Mouse (Mus musculus) hindbrain, embryonic 10.5 days (tissue): Measurements from ENCODE around the gene Myh10. TPM values are rescaled to one million over a fixed set of nuclear protein-coding genes. Genes with fewer than 3 reads are reported as not detected.

Experiments
- DNase-seq: peaks from one replicate; pipeline ENCODE4 v3.0.0-alpha.2; 2017; ENCODE audit warnings: low spot score
- H3K27ac ChIP-seq: fragments of 300-500 bp; sonication (generic); 2 replicates; pipeline ENCODE4 v1.5.1; 2016; ENCODE audit warnings: mild to moderate bottlenecking, moderate library complexity
- H3K27me3 ChIP-seq: fragments of 300-500 bp; sonication (generic); 2 replicates; pipeline ENCODE4 v1.6.1; 2016; ENCODE audit warnings: mild to moderate bottlenecking; ENCODE audit not compliant: poor library complexity, insufficient read depth, severe bottlenecking
- H3K36me3 ChIP-seq: fragments of 300-500 bp; sonication (generic); 2 replicates; pipeline ENCODE4 v1.6.1; 2016; ENCODE audit warnings: mild to moderate bottlenecking, moderate library complexity
- H3K4me1 ChIP-seq: fragments of 300-500 bp; sonication (generic); replicated peaks from 2 replicates; pipeline ENCODE4 v1.6.1; 2016; ENCODE audit warnings: mild to moderate bottlenecking
- H3K4me3 ChIP-seq: fragments of 300-500 bp; sonication (generic); 2 replicates; pipeline ENCODE4 v1.5.1; 2016; ENCODE audit warnings: mild to moderate bottlenecking, moderate library complexity
- H3K9me3 ChIP-seq: fragments of 300-500 bp; sonication (generic); 2 replicates; pipeline ENCODE4 v1.6.1; 2016; ENCODE audit warnings: mild to moderate bottlenecking, moderate library complexity
- WGBS: fragments of 180-500 bp; shearing (Covaris S2); methylation state at CpG from one replicate; pipeline ENCODE4 v1.1.7; 2016; 5-methylcytosine and 5-hydroxymethylcytosine counted together
- polyA plus RNA-seq: library from polyadenylated mRNA; unstranded; fragments of >200 nt; fragmentation: Nextera tagmentation; extraction: Ambion mirVana; gene quantifications from 2 replicates; pipeline ENCODE4 v1.2.1, GENCODE M21; 2016

Myh10 gene
- polyA plus RNA-seq, 1 experiment from 2014 or later: 111 TPM

DNA sequence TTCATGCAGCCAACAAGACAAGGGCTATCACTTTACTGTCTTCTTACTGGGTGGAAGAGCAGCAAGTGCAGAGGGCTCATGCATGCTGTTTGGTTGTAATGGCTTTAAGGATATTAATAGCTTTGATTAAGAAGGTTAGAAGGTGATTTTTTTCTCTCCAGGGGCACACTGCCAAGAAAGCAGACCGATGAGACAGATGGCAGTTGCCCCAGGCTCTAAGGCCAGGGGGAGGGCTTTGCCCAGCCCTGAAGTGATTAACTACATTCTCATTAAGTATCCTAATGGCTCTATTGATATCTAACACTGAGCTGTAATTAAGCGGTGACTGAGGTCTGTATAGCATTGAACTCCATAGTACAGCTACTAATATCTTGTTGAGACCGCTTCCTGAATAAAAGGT is 73.3 kb downstream of the Myh10 start:
- Histone ChIP-seq H3K27ac (no peak overlapping the region), H3K27me3 (no peaks in the 10 kb centered on the region), H3K36me3 (peaks cover 100% of the 10 kb centered on the region), H3K4me1 (no peaks in the 10 kb centered on the region), H3K9me3 (no peaks in the 10 kb centered on the region), H3K4me3 (no peak overlapping the region)
- WGBS: 85% methylated on average over 3 of the region's 3 CpGs
- no peak for DNase-seq

DNA sequence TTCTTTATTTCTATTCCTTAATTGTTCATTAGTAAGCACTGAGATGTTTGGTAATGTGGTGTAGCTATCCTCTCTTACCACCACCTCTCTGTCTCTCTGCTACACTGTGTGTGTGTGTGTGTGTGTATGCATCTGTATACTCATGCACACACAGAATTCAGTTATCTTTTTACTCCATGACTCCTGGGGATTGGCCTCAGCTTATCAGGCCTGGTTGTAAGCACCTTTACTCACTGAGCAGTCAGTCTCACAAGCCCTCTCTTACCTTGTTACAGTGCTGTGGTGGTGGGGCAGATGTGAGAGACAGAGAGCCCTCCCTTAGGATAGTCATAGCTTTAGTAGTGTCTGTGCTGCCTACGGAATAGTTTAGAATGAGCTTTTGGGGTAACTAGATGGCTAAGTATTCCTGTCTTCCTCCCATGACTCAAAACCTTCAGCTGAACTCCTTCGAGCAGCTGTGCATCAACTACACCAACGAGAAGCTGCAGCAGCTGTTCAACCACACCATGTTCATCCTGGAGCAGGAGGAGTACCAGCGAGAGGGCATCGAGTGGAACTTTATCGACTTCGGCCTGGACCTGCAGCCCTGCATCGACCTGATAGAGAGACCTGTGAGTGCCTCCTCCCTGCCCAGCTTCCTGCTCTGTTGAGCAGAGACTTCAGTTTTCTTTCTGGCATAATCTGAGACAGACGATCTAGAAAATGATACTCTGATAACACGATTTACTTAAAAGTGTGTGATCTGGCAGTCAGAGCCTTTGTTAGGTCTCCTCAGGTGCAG is 76.6 kb downstream of the Myh10 start:
- no peak overlapping the region for H3K27ac ChIP-seq
- peaks cover 100% of the 10 kb centered on the region for H3K36me3 ChIP-seq
- 93% methylated on average over 10 of the region's 10 CpGs for WGBS

DNA sequence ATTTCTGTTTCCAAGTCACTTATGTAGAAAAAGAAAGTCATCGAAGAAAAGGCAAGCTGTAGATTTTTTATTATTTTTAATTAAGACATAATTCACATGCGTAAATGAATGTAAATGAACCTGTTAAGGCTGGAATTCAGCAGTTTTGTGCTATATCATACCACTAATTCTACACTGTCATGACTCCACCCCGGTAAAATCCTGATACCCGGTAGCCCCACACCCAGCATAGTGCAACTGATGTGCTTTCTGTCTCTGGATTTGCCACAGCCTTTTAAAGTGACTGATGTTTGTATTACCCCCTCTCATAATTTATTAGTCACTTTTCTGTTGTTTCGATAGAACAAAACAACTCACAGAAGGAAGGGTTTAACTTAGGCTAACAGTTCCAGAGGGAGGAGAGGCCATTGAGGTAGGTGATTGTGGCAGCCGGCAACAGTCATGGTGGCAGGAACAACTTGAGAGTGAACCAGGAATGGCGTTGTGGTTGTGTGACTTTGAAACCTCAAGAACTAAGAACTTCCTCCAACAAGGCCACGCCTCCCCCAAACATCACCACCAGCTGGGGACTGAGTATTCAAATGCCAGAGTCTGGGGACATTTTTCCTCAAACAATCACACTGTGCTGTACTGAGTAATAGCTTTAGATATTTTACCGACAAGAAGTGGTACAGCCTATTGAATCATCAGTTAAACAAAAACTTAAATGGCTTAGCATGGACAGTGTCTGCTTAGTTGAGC is 78.6 kb downstream of the Myh10 start:
- DNase-seq: no peak
- Histone ChIP-seq H3K27ac (no peak overlapping the region), H3K36me3 (peaks cover 100% of the 10 kb centered on the region), H3K27me3 (no peaks in the 10 kb centered on the region), H3K4me3 (no peak overlapping the region), H3K9me3 (no peaks in the 10 kb centered on the region), H3K4me1 (no peaks in the 10 kb centered on the region)
- 93% methylated on average over 9 of the region's 9 CpGs for whole genome bisulfite sequencing

More for the DNA sequence above, 76.6 kb downstream of the Myh10 start:
- Histone ChIP-seq H3K9me3 (no peaks in the 10 kb centered on the region), H3K27me3 (no peaks in the 10 kb centered on the region), H3K4me1 (no peaks in the 10 kb centered on the region), H3K4me3 (no peak overlapping the region)
- DNase-seq: no peak

- no peak overlapping the region for H3K27ac ChIP-seq
- H3K9me3 ChIP-seq: no peaks in the 10 kb centered on the region
- H3K4me1 ChIP-seq: peaks cover 8% of the 10 kb centered on the region; the same call in 1 of the 2 replicates
- 86% methylated on average over 7 of the region's 7 CpGs for WGBS
- H3K4me3 ChIP-seq: no peak overlapping the region
- DNase-seq: no peak
- no peaks in the 10 kb centered on the region for H3K27me3 ChIP-seq
- H3K36me3 ChIP-seq: peaks cover 100% of the 10 kb centered on the region
Observed at GRCm38 (mm10) chr11:68776147-68776655, 84.8 kb downstream of the Myh10 start.

GRCm38 (mm10) chr11:68777933-68778332 is 86.6 kb downstream of the Myh10 start:
- Histone ChIP-seq H3K36me3 (peaks cover 100% of the 10 kb centered on the region), H3K9me3 (no peaks in the 10 kb centered on the region), H3K4me3 (no peak overlapping the region), H3K27ac (no peak overlapping the region), H3K4me1 (peaks cover 8% of the 10 kb centered on the region; the same call in 1 of the 2 replicates), H3K27me3 (no peaks in the 10 kb centered on the region)
- 87% methylated on average over 11 of the region's 11 CpGs for WGBS
- no peak for DNase-seq

GRCm38 (mm10) chr11:68778855-68779254 is 87.5 kb downstream of the Myh10 start:
- H3K27me3 ChIP-seq: no peaks in the 10 kb centered on the region
- H3K9me3 ChIP-seq: no peaks in the 10 kb centered on the region
- H3K4me3 ChIP-seq: no peak overlapping the region
- H3K36me3 ChIP-seq: peaks cover 100% of the 10 kb centered on the region
- peaks cover 8% of the 10 kb centered on the region; the same call in 1 of the 2 replicates for H3K4me1 ChIP-seq
- H3K27ac ChIP-seq: no peak overlapping the region
- no peak for DNase-seq

DNA sequence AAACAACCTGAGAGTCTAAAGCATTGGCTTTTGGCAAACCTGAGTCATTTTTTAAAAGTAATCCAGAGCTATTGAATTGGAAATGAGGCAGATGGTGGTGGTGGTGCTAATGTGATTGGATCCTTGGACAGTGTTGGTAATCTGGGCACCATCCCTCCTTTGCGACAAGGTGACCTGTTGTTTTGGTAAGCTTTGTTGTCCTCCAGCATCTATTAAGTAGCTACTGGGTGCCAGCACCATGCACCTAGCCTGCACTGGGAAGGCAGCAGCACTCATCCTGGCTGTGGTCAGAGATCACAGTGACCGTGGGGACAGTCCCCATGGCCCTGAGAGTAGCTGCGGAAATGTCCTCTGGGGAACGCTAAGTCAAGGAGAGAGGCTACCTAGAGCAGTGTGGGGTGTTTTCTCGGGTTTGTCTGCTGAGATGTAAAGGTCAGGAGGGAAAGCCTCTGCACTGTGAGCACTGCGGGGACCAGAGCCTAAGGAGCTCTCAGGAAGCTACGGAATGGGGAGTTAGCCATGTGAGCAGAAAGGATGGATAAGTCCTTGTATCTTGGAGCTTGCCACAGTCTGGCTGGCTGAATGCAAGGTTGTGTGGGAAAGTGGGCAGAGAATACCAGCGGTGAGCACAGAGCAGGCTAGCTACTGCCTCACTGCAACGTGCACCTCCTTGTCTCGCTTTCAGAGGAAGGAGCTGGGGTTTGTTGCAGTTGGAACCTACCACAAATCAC is 88.5 kb downstream of the Myh10 start:
- DNase-seq: no peak
- Histone ChIP-seq H3K4me3 (no peak overlapping the region), H3K27ac (no peak overlapping the region), H3K9me3 (no peaks in the 10 kb centered on the region), H3K4me1 (peaks cover 8% of the 10 kb centered on the region; the same call in 1 of the 2 replicates), H3K27me3 (no peaks in the 10 kb centered on the region), H3K36me3 (peaks cover 100% of the 10 kb centered on the region)
- 88% methylated on average over 10 of the region's 10 CpGs for WGBS

DNA sequence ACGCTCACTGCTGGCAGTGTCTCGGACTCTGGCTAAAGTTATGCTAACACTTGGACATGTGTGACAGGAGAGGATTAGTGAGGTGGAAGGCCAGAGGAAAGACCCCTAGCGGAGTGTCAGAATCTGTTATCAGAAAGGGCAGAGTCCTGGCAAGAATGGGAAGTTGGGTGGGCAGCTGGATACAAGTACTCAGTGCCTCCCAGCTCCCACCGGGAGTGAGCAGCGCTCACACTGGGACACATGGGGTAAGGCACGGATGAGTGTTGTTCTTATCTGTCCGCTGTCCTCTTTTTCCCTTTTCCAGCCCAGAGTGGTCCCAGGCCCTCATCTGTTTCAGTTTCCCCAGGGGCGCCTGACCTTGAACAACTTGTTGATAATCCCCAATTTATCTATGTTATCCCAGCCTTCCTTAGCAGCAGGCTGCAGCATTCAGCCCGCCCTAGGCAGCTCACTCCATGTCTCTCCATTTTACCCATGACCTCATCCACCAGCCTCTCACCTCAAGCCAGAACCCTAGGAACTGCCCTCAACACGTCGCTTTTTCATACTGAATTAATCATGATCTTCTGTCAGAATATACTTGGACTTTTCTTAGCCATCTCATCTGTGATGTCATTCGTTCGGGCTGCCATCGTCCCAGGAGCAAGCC is 89.2 kb downstream of the Myh10 start:
- WGBS: 90% methylated on average over 14 of the region's 14 CpGs
- no peak overlapping the region for H3K4me3 ChIP-seq
- H3K27ac ChIP-seq: no peak overlapping the region
- peaks cover 100% of the 10 kb centered on the region for H3K36me3 ChIP-seq
- no peak for DNase-seq
- H3K4me1 ChIP-seq: peaks cover 8% of the 10 kb centered on the region; the same call in 1 of the 2 replicates
- no peaks in the 10 kb centered on the region for H3K9me3 ChIP-seq
- H3K27me3 ChIP-seq: no peaks in the 10 kb centered on the region

- peaks cover 100% of the 10 kb centered on the region for H3K36me3 ChIP-seq
Observed at GRCm38 (mm10) chr11:68782336-68782735, 91.0 kb downstream of the Myh10 start.

GRCm38 (mm10) chr11:68785813-68786212 is 94.5 kb downstream of the Myh10 start:
- Histone ChIP-seq H3K9me3 (no peaks in the 10 kb centered on the region), H3K4me3 (no peak overlapping the region), H3K36me3 (peaks cover 100% of the 10 kb centered on the region), H3K4me1 (no peaks in the 10 kb centered on the region), H3K27me3 (no peaks in the 10 kb centered on the region), H3K27ac (no peak overlapping the region)
- DNase-seq: no peak
- 88% methylated on average over 8 of the region's 8 CpGs for WGBS

More at GRCm38 (mm10) chr11:68782336-68782735, 91.0 kb downstream of the Myh10 start:
- H3K4me3 ChIP-seq: no peak overlapping the region
- peaks cover 8% of the 10 kb centered on the region; the same call in 1 of the 2 replicates for H3K4me1 ChIP-seq
- no peaks in the 10 kb centered on the region for H3K27me3 ChIP-seq
- no peak for DNase-seq
- WGBS: 91% methylated on average over 9 of the region's 9 CpGs
- H3K27ac ChIP-seq: no peak overlapping the region
- no peaks in the 10 kb centered on the region for H3K9me3 ChIP-seq

- Histone ChIP-seq H3K4me1 (no peaks in the 10 kb centered on the region), H3K9me3 (no peaks in the 10 kb centered on the region), H3K36me3 (peaks cover 100% of the 10 kb centered on the region), H3K4me3 (no peak overlapping the region), H3K27me3 (no peaks in the 10 kb centered on the region), H3K27ac (no peak overlapping the region)
- 96% methylated on average over 9 of the region's 9 CpGs for WGBS
- DNase-seq: no peak
Observed at GRCm38 (mm10) chr11:68787222-68787621, 95.9 kb downstream of the Myh10 start.

DNA sequence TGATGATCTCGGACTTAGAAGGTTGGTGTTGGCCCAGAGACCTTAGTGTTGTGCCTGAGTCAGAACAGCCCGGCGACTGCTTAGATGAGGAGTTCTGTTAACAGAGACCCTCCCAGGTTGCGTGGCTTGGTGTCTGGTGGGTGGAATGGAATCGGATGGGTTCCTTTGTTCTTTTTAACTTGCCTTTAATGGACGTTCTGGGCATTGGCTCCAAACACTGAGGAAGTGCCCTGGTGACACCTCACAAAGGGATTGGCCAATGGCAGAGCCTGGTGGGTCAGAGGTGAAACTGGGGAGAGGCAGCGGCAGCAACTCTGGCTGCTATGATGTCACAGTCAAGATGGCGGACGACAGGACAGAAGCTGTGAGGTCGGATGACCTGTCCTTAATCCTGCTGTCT is 99.4 kb downstream of the Myh10 start:
- H3K4me1 ChIP-seq: no peaks in the 10 kb centered on the region
- H3K27me3 ChIP-seq: no peaks in the 10 kb centered on the region
- no peak for DNase-seq
- H3K4me3 ChIP-seq: no peak overlapping the region
- peaks cover 100% of the 10 kb centered on the region for H3K36me3 ChIP-seq
- no peaks in the 10 kb centered on the region for H3K9me3 ChIP-seq
- H3K27ac ChIP-seq: no peak overlapping the region
- WGBS: 86% methylated on average over 10 of the region's 10 CpGs
